9 mouse cellular contexts compared by ENCODE assay signal in genomic region chr9:7829531-7830528, GRCm38 (mm10). TPM values are rescaled to one million over a fixed set of nuclear protein-coding genes. Genes with fewer than 3 reads are reported as not detected.
DNase-seq lines count a peak whose midpoint lies in the region; ATAC-seq and TF ChIP-seq lines count a peak whose summit lies in the region.
"Had no signal": no experiment of that assay in that cellular context is flagged by ENCODE, and none has a peak within 500 bp of the region (broad histone marks: within the 10 kb centered on the region; RNA-seq: fewer than 3 reads in every experiment).

No protein-coding gene starts in this region.

- WGBS in forebrain, postnatal 0 days = 89% methylated on average over 9 of the region's 9 CpGs
- WGBS in liver, embryonic 11.5 days = 47% methylated on average over 9 of the region's 9 CpGs

- no peak for ATAC-seq in forebrain, postnatal 0 days
- peak; percentile 97 for ATAC-seq in liver, embryonic 11.5 days (replicated peaks; ENCODE audit: low FRiP score)

- H3K9ac ChIP-seq in forebrain, postnatal 0 days = no peak overlapping the region
- no peak overlapping the region; the same call in none of the 2 replicates for H3K9ac ChIP-seq in liver, embryonic 11.5 days (ENCODE audit: low read depth, low read length)

- peaks cover 10% of the 10 kb centered on the region; the same call in 1 of the 2 replicates for H3K36me3 ChIP-seq in forebrain, postnatal 0 days (ENCODE audit: insufficient read depth)
- H3K36me3 ChIP-seq in liver, embryonic 11.5 days (ENCODE audit: control insufficient read depth, insufficient read depth, low read length) = peaks cover 11% of the 10 kb centered on the region; the same call in 1 of the 2 replicates

- DNase-seq in gastrocnemius, adult 2 months = no peak
- DNase-seq in gastrocnemius, postnatal 25 days = no peak
- DNase-seq in A20 (ENCODE audit: low read depth, low spot score) = peak; percentile 38
- DNase-seq in forebrain, postnatal 0 days = no peak
- DNase-seq in liver, embryonic 11.5 days (ENCODE audit: low spot score) = peak; percentile 34
- no peak for DNase-seq in adrenal gland, postnatal 25 days
- no peak for DNase-seq in cerebellum, postnatal 36 days
- DNase-seq in adrenal gland, adult 18-20 months (ENCODE audit: low spot score in 2 of 2) = no peak

- H3K4me2 ChIP-seq in forebrain, postnatal 0 days (ENCODE audit: low read depth) = 0 out of 2 replicates have a peak overlapping the region, but pooled peaks have one; percentile 8
- peak overlapping the region; percentile 54 for H3K4me2 ChIP-seq in liver, embryonic 11.5 days

- H3K9me3 ChIP-seq in forebrain, postnatal 0 days (ENCODE audit: low read length) = no peaks in the 10 kb centered on the region
- H3K9me3 ChIP-seq in liver, embryonic 11.5 days (ENCODE audit: control insufficient read depth, low read length) = no peaks in the 10 kb centered on the region

- peak overlapping the region; percentile 27 for H3K4me3 ChIP-seq in gastrocnemius, adult 2 months
- no peak overlapping the region for H3K4me3 ChIP-seq in forebrain, postnatal 0 days (ENCODE audit: low read depth, low read length)
- no peak overlapping the region for H3K4me3 ChIP-seq in liver, embryonic 11.5 days (ENCODE audit: low read depth, low read length)
- H3K4me3 ChIP-seq: myocyte had no signal

- H3K27ac ChIP-seq in gastrocnemius, adult 2 months = peak overlapping the region; percentile 66
- H3K27ac ChIP-seq in forebrain, postnatal 0 days (ENCODE audit: low read depth, low read length) = no peak overlapping the region
- H3K27ac ChIP-seq in liver, embryonic 11.5 days (ENCODE audit: low read depth, low read length) = peak overlapping the region; percentile 41

- no peaks in the 10 kb centered on the region for H3K27me3 ChIP-seq in forebrain, postnatal 0 days (ENCODE audit: insufficient read depth, low read length)
- H3K27me3 ChIP-seq in liver, embryonic 11.5 days (replicated peaks; ENCODE audit: control insufficient read depth, insufficient read depth, low read length) = no peaks in the 10 kb centered on the region

- no peak for TF ChIP-seq CTCF in gastrocnemius, adult 2 months (IDR thresholded peaks at IDR 0.05)
- no peak for TF ChIP-seq CTCF in forebrain, postnatal 0 days (IDR thresholded peaks at IDR 0.05; ENCODE audit: low read depth)

- intact Hi-C loops in gastrocnemius, adult 2 months (cut with DNase I) = loop anchor here (5.0 kb wide), 1 partner anchor 48 kb away; no protein-coding TSS in a partner anchor

- H3K4me1 ChIP-seq in forebrain, postnatal 0 days (ENCODE audit: insufficient read depth) = peaks cover 6% of the 10 kb centered on the region; the same call in 1 of the 2 replicates
- peaks cover 10% of the 10 kb centered on the region for H3K4me1 ChIP-seq in liver, embryonic 11.5 days (replicated peaks; ENCODE audit: control insufficient read depth, insufficient read depth, low read length)

RNA-seq across cellular contexts. Expression of gene Birc2, which starts 7.0 kb away (rescaled TPM):
- total RNA-seq in gastrocnemius, adult 2 months (2021) = 10 to 100 TPM; 21.9 to 22.0 TPM
- total RNA-seq in gastrocnemius, postnatal 25 days (2021) = 10 to 100 TPM; 15.6 to 18.4 TPM
- total RNA-seq in forebrain, postnatal 0 days (2014; rRNA removed) = 53.0 and 54.2 TPM in 2 replicates
- polyA plus RNA-seq in forebrain, postnatal 0 days (2015; fragmentation: Nextera tagmentation; extraction: Ambion mirVana) = 23.8 and 28.8 TPM in 2 replicates
- polyA plus RNA-seq in liver, embryonic 11.5 days (2014; fragmentation: Nextera tagmentation; extraction: Ambion mirVana) = 26.6 and 28.1 TPM in 2 replicates
- 59.7 and 72.9 TPM in 2 replicates for total RNA-seq in adrenal gland, postnatal 25 days (2021)
- total RNA-seq in adrenal gland, adult 18-20 months (2021) = 10 to 100 TPM; 38.8 to 50.5 TPM

RNA-seq across cellular contexts. Expression of gene Birc3, which starts 43.2 kb away (rescaled TPM):
- 1 to 10 TPM; 6.0 to 8.8 TPM for total RNA-seq in gastrocnemius, adult 2 months (2021)
- 1 to 10 TPM; 6.5 to 6.6 TPM for total RNA-seq in gastrocnemius, postnatal 25 days (2021)
- 2.5 and 3.6 TPM in 2 replicates for total RNA-seq in forebrain, postnatal 0 days (2014; rRNA removed)
- polyA plus RNA-seq in forebrain, postnatal 0 days (2015; fragmentation: Nextera tagmentation; extraction: Ambion mirVana) = 0.62 and 0.90 TPM in 2 replicates
- polyA plus RNA-seq in liver, embryonic 11.5 days (2014; fragmentation: Nextera tagmentation; extraction: Ambion mirVana) = 8.9 and 10.5 TPM in 2 replicates
- 36.9 and 44.4 TPM in 2 replicates for total RNA-seq in adrenal gland, postnatal 25 days (2021)
- total RNA-seq in adrenal gland, adult 18-20 months (2021) = 10 to 100 TPM; 13.8 to 26.3 TPM

Comparison
In these comparisons a context has a peak if more than half of its experiments do, and no peak if none do; other contexts are left out.
1. DNase-seq: peak in A20 (single experiment) and liver, embryonic 11.5 days (single experiment); none in gastrocnemius, adult 2 months (single experiment), gastrocnemius, postnatal 25 days (single experiment), forebrain, postnatal 0 days (single experiment), adrenal gland, postnatal 25 days (single experiment), cerebellum, postnatal 36 days (0 of 2) and adrenal gland, adult 18-20 months (0 of 2).